Mouse (Mus musculus): ENCODE data around the gene Rmnd1. TPM values are rescaled to one million over a fixed set of nuclear protein-coding genes. Genes with fewer than 3 reads are reported as not detected.

The Rmnd1 gene
- polyA plus RNA-seq, 1 experiment from 2014 or later: 39.1 TPM

DNA sequence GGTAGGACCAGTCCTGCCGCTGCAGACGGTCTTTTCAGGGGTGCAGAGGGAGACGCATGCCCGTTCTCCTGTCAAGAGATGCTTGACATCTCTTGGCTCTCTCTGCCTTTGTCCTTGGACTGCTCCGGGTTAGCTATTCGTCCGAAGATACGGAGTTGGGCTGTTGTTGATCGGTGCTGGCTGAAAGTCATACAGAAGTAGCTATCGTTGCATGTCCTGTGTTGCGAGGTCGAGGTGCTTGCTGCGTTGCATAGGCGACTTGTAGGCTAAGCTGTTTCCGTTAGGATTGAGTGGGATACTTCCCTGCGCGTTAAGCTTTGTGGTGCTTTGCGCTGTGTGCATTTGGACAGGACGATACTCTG lies 43.8 kb downstream of the Rmnd1 start:
- Histone ChIP-seq H3K27me3 (ENCODE audit: control insufficient read depth, insufficient read depth, low read depth, low read length) (no peaks in the 10 kb centered on the region), H3K4me1 (replicated peaks; ENCODE audit: control insufficient read depth, insufficient read depth, low read length) (peaks cover 29% of the 10 kb centered on the region), H3K36me3 (ENCODE audit: control insufficient read depth, insufficient read depth, low read length) (peaks cover 8% of the 10 kb centered on the region), H3K4me2 (ENCODE audit: low read depth, low read length) (peak overlapping the region; percentile 64), H3K9me3 (ENCODE audit: control insufficient read depth, low read length) (no peaks in the 10 kb centered on the region), H3K4me3 (ENCODE audit: low read length) (peak overlapping the region; percentile 79), H3K27ac (ENCODE audit: low read length) (peak overlapping the region; percentile 99), H3K9ac (ENCODE audit: low read length) (peak overlapping the region; percentile 93)
- under 1% methylated on average over 19 of the region's 19 CpGs for WGBS
- ATAC-seq (ENCODE audit: low read depth): no peak

GRCm38 (mm10) chr10:4387701-4388383 lies 44.3 kb downstream of the Rmnd1 start, which contains the start of gene Zbtb2:
TSS of gene Zbtb2 (minus strand) at chr10:4388108.
- Histone ChIP-seq H3K4me3 (ENCODE audit: low read length) (peak within 1 kb of the TSS; percentile 79), H3K4me2 (ENCODE audit: low read depth, low read length) (peak within 1 kb of the TSS; percentile 64), H3K27ac (ENCODE audit: low read length) (peak within 1 kb of the TSS; percentile 99), H3K36me3 (ENCODE audit: control insufficient read depth, insufficient read depth, low read length) (peaks cover 5% of the 10 kb centered on the region), H3K4me1 (replicated peaks; ENCODE audit: control insufficient read depth, insufficient read depth, low read length) (peaks cover 32% of the 10 kb centered on the region), H3K27me3 (ENCODE audit: control insufficient read depth, insufficient read depth, low read depth, low read length) (no peaks in the 10 kb centered on the region), H3K9me3 (ENCODE audit: control insufficient read depth, low read length) (no peaks in the 10 kb centered on the region), H3K9ac (ENCODE audit: low read length) (peak within 1 kb of the TSS; percentile 93)
- ATAC-seq (ENCODE audit: low read depth): 0 out of 2 replicates have a peak, but pooled peaks have one; percentile 0
- under 1% methylated on average over 34 of the region's 87 CpGs for WGBS

GRCm38 (mm10) chr10:4386609-4387591 lies 45.3 kb downstream of the Rmnd1 start:
- peak overlapping the region; percentile 93 for H3K9ac ChIP-seq (ENCODE audit: low read length)
- no peaks in the 10 kb centered on the region for H3K27me3 ChIP-seq (ENCODE audit: control insufficient read depth, insufficient read depth, low read depth, low read length)
- H3K36me3 ChIP-seq (ENCODE audit: control insufficient read depth, insufficient read depth, low read length): no peaks in the 10 kb centered on the region
- no peaks in the 10 kb centered on the region for H3K9me3 ChIP-seq (ENCODE audit: control insufficient read depth, low read length)
- peak overlapping the region; percentile 99 for H3K27ac ChIP-seq (ENCODE audit: low read length)
- peaks cover 31% of the 10 kb centered on the region for H3K4me1 ChIP-seq (replicated peaks; ENCODE audit: control insufficient read depth, insufficient read depth, low read length)
- peak overlapping the region; percentile 79 for H3K4me3 ChIP-seq (ENCODE audit: low read length)
- under 1% methylated on average over 42 of the region's 133 CpGs for whole genome bisulfite sequencing
- ATAC-seq (ENCODE audit: low read depth): peak; percentile 93
- H3K4me2 ChIP-seq (ENCODE audit: low read depth, low read length): peak overlapping the region; percentile 74

DNA sequence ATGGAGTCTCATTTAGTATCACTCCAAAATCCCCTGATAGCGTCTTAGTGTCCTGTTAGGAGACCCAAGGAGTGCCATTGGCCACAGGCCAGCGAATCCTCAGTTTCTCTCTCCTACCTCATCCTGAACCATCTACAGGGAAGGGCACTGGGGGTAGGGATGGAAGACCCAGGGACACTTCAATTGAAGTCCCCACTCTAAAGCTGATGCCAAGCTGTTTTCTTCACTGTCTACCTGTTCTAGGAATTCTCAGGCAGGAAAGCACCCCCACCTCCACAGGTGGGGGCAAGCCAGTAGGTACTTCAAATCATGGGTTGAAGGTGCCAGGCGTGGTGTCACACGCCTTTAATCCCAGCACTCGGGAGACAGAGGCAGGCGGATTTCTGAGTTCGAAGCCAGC lies 47.9 kb downstream of the Rmnd1 start:
- Histone ChIP-seq H3K4me2 (ENCODE audit: low read depth, low read length) (no peak overlapping the region), H3K4me3 (ENCODE audit: low read length) (no peak overlapping the region), H3K4me1 (replicated peaks; ENCODE audit: control insufficient read depth, insufficient read depth, low read length) (peaks cover 9% of the 10 kb centered on the region), H3K27me3 (ENCODE audit: control insufficient read depth, insufficient read depth, low read depth, low read length) (no peaks in the 10 kb centered on the region), H3K27ac (ENCODE audit: low read length) (no peak overlapping the region), H3K9ac (ENCODE audit: low read length) (no peak overlapping the region), H3K36me3 (ENCODE audit: control insufficient read depth, insufficient read depth, low read length) (no peaks in the 10 kb centered on the region), H3K9me3 (ENCODE audit: control insufficient read depth, low read length) (no peaks in the 10 kb centered on the region)
- no peak for ATAC-seq (ENCODE audit: low read depth)
- 89% methylated on average over 7 of the region's 7 CpGs for WGBS

- 75% methylated on average over 5 of the region's 5 CpGs for WGBS
- H3K36me3 ChIP-seq (ENCODE audit: control insufficient read depth, insufficient read depth, low read length): no peaks in the 10 kb centered on the region
- H3K9ac ChIP-seq (ENCODE audit: low read length): no peak overlapping the region
- peaks cover 5% of the 10 kb centered on the region; the same call in 1 of the 2 replicates for H3K4me1 ChIP-seq (replicated peaks; ENCODE audit: control insufficient read depth, insufficient read depth, low read length)
- no peak overlapping the region for H3K4me2 ChIP-seq (ENCODE audit: low read depth, low read length)
- no peak overlapping the region for H3K27ac ChIP-seq (ENCODE audit: low read length)
- no peaks in the 10 kb centered on the region for H3K27me3 ChIP-seq (ENCODE audit: control insufficient read depth, insufficient read depth, low read depth, low read length)
- H3K4me3 ChIP-seq (ENCODE audit: low read length): no peak overlapping the region
- no peaks in the 10 kb centered on the region for H3K9me3 ChIP-seq (ENCODE audit: control insufficient read depth, low read length)
- no peak for ATAC-seq (ENCODE audit: low read depth)
Measured at GRCm38 (mm10) chr10:4380748-4381147, 51.4 kb downstream of the Rmnd1 start.

GRCm38 (mm10) chr10:4376931-4377330 lies 55.3 kb downstream of the Rmnd1 start:
- peaks cover 2% of the 10 kb centered on the region; the same call in 1 of the 2 replicates for H3K4me1 ChIP-seq (replicated peaks; ENCODE audit: control insufficient read depth, insufficient read depth, low read length)
- no peak overlapping the region for H3K4me3 ChIP-seq (ENCODE audit: low read length)
- peak; percentile 49; the same call in 1 of the 2 replicates for ATAC-seq (ENCODE audit: low read depth)
- peak overlapping the region; percentile 44; the same call in 1 of the 2 replicates for H3K27ac ChIP-seq (ENCODE audit: low read length)
- H3K27me3 ChIP-seq (ENCODE audit: control insufficient read depth, insufficient read depth, low read depth, low read length): no peaks in the 10 kb centered on the region
- no peak overlapping the region for H3K4me2 ChIP-seq (ENCODE audit: low read depth, low read length)
- H3K9ac ChIP-seq (ENCODE audit: low read length): no peak overlapping the region
- H3K9me3 ChIP-seq (ENCODE audit: control insufficient read depth, low read length): no peaks in the 10 kb centered on the region
- H3K36me3 ChIP-seq (ENCODE audit: control insufficient read depth, insufficient read depth, low read length): 0 out of 2 replicates have a peak, but pooled peaks cover 4% of the 10 kb centered on the region
- WGBS: 59% methylated on average over 7 of the region's 7 CpGs

DNA sequence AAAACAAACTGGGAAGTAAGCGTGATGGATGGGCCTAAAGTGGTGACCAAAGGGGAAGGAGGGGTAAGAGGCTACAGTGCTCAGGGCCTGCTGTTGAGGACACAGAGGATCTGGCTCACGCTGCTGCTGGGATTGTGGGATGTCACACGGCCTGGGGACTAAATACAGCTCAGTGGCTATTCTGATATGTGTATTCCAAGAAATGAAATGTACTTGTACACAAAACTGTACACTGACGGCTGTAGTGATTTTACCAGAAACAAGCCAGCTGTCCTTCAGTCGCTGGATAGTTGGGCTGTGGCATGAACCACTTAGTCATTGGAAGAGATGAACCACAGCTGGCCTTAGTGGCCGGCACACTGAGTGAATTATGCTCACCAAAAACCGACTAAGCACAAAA lies 55.7 kb downstream of the Rmnd1 start:
- H3K27me3 ChIP-seq (ENCODE audit: control insufficient read depth, insufficient read depth, low read depth, low read length): no peaks in the 10 kb centered on the region
- 42% methylated on average over 7 of the region's 7 CpGs for whole genome bisulfite sequencing
- no peak overlapping the region for H3K9ac ChIP-seq (ENCODE audit: low read length)
- peak overlapping the region; percentile 40 for H3K27ac ChIP-seq (ENCODE audit: low read length)
- no peak overlapping the region for H3K4me3 ChIP-seq (ENCODE audit: low read length)
- no peaks in the 10 kb centered on the region for H3K9me3 ChIP-seq (ENCODE audit: control insufficient read depth, low read length)
- peaks cover 2% of the 10 kb centered on the region; the same call in 1 of the 2 replicates for H3K4me1 ChIP-seq (replicated peaks; ENCODE audit: control insufficient read depth, insufficient read depth, low read length)
- no peak overlapping the region for H3K4me2 ChIP-seq (ENCODE audit: low read depth, low read length)
- peak; percentile 82 for ATAC-seq (ENCODE audit: low read depth)
- H3K36me3 ChIP-seq (ENCODE audit: control insufficient read depth, insufficient read depth, low read length): 0 out of 2 replicates have a peak, but pooled peaks cover 4% of the 10 kb centered on the region

DNA sequence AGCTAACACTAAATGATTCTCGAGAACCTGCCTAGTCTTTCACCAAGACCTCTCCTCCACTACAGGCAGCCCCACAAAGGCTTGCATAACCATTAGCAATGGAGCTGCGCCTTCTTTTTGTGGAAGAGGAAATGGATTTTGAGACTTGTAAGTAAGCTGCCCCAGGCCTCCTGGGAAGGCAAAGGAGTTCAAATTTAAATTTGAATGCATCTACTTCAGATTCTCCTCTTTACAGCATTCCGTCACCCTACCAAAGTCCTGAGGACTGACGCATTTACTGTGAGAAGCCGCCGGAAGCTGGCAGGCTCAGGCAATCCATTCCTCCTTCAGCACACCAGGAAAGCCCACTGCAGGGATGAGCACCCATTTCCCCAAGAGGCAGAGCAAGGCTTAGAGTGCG lies 56.9 kb downstream of the Rmnd1 start:
- Histone ChIP-seq H3K36me3 (ENCODE audit: control insufficient read depth, insufficient read depth, low read length) (0 out of 2 replicates have a peak, but pooled peaks cover 4% of the 10 kb centered on the region), H3K9me3 (ENCODE audit: control insufficient read depth, low read length) (no peaks in the 10 kb centered on the region), H3K9ac (ENCODE audit: low read length) (no peak overlapping the region), H3K4me2 (ENCODE audit: low read depth, low read length) (no peak overlapping the region), H3K4me1 (replicated peaks; ENCODE audit: control insufficient read depth, insufficient read depth, low read length) (peaks cover 2% of the 10 kb centered on the region; the same call in 1 of the 2 replicates), H3K27ac (ENCODE audit: low read length) (no peak overlapping the region), H3K4me3 (ENCODE audit: low read length) (no peak overlapping the region), H3K27me3 (ENCODE audit: control insufficient read depth, insufficient read depth, low read depth, low read length) (no peaks in the 10 kb centered on the region)
- 72% methylated on average over 7 of the region's 7 CpGs for WGBS
- ATAC-seq (ENCODE audit: low read depth): no peak

- Histone ChIP-seq H3K4me1 (replicated peaks; ENCODE audit: control insufficient read depth, insufficient read depth, low read length) (peaks cover 2% of the 10 kb centered on the region; the same call in 1 of the 2 replicates), H3K9ac (ENCODE audit: low read length) (no peak overlapping the region), H3K36me3 (ENCODE audit: control insufficient read depth, insufficient read depth, low read length) (peaks cover 8% of the 10 kb centered on the region; the same call in 1 of the 2 replicates), H3K27ac (ENCODE audit: low read length) (no peak overlapping the region), H3K9me3 (ENCODE audit: control insufficient read depth, low read length) (no peaks in the 10 kb centered on the region), H3K27me3 (ENCODE audit: control insufficient read depth, insufficient read depth, low read depth, low read length) (no peaks in the 10 kb centered on the region), H3K4me2 (ENCODE audit: low read depth, low read length) (no peak overlapping the region), H3K4me3 (ENCODE audit: low read length) (no peak overlapping the region)
- no peak for ATAC-seq (ENCODE audit: low read depth)
- WGBS: 84% methylated on average over 4 of the region's 4 CpGs
Measured at GRCm38 (mm10) chr10:4374734-4375133, 57.5 kb downstream of the Rmnd1 start.
